Mouse (Mus musculus): ENCODE measurements at regions not wholly inside any gene's neighbourhood (a gene's known extent, or its start where the extent isn't known, plus 50 kb on each side); places are given as distances from the start of the nearest gene placed in this dataset.

DNA sequence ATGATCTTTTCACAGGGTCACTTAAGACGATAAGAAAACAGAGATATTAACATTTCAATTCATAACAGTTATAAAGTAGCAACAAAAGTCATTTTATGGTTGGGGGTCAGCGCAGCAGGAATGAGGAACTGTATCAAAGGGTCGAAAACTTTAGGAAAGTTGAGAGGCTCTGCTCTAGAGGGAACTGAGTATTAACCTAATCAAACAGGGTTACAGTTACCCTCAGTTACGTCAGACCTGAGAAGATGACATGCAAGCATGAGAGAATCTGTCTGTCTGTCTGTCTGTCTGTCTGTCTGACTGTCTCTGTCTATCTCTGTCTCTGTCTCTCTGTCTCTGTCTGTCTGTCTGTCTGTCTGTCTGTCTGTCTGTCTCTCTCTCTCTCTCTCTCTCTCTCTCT is 229.6 kb upstream of the Runx1 start:
- TF ChIP-seq MYOD1 (IDR thresholded peaks at IDR 0.05; ENCODE audit: control insufficient read depth in 1 of 3, insufficient read length in 2 of 3, low read depth in 2 of 3) (no peak), TCF12 (IDR thresholded peaks at IDR 0.05; ENCODE audit: insufficient read depth, poor library complexity, severe bottlenecking) (no peak), POLR2AphosphoS2 (IDR thresholded peaks at IDR 0.05; ENCODE audit: insufficient read length, low read depth) (no peak), CEBPB (IDR thresholded peaks at IDR 0.05; ENCODE audit: insufficient read depth, poor library complexity, severe bottlenecking) (0 out of 2 replicates have a peak, but pooled peaks have one; percentile 8), POLR2A (IDR thresholded peaks at IDR 0.05; ENCODE audit: insufficient read length, low read depth) (no peak), E2F4 (IDR thresholded peaks at IDR 0.05; ENCODE audit: insufficient read depth) (no peak), SRF (IDR thresholded peaks at IDR 0.05; ENCODE audit: control insufficient read depth, insufficient read length, low read depth) (no peak), MYOG (IDR thresholded peaks at IDR 0.05; ENCODE audit: control insufficient read depth in 1 of 3, insufficient read depth in 1 of 3, insufficient read length in 2 of 3, low read depth in 2 of 3) (no peak), MAX (IDR thresholded peaks at IDR 0.05; ENCODE audit: low read depth) (no peak), REST (IDR thresholded peaks at IDR 0.05; ENCODE audit: insufficient read depth, insufficient read length) (no peak), USF1 (IDR thresholded peaks at IDR 0.05; ENCODE audit: low read depth) (no peak)
